Mouse (Mus musculus) erythroblast, embryonic 14.5 days (primary cell): ENCODE data around the gene Osbpl5.

Experiments
- GATA1 ChIP-seq: IDR thresholded peaks from 2 replicates; pipeline ENCODE4 v1.6.1; 2012; ENCODE audit warnings: low read length, inconsistent platforms, mixed read lengths
- TAL1 ChIP-seq: IDR thresholded peaks from 3 replicates; pipeline ENCODE4 v1.6.1; 2012; ENCODE audit warnings: low read length, inconsistent platforms, mixed read lengths

DNA sequence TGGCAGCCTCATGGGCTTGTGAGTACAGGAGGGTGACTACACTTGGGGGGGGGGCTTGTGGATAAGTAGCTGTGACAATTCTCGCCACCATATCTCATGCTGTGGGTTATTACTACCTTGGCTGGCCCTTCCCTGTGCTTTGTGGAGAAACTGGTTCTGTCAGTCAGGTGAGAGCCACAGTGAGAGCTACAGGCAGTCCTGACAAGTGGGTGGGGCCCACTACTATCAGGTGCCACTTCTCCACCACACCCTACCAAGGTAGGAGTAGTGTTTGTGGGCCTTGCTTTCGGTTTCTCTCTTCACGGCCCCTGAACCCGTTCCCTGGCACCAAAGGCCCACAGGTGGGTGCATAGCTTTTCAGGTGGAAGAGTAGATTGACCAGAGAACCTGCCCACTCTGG, 32.9 kb downstream of the Osbpl5 start:
- no peak for TF ChIP-seq GATA1
- no peak for TF ChIP-seq TAL1
